ENCODE assay signal across 8 mouse cellular contexts in the genomic region with DNA sequence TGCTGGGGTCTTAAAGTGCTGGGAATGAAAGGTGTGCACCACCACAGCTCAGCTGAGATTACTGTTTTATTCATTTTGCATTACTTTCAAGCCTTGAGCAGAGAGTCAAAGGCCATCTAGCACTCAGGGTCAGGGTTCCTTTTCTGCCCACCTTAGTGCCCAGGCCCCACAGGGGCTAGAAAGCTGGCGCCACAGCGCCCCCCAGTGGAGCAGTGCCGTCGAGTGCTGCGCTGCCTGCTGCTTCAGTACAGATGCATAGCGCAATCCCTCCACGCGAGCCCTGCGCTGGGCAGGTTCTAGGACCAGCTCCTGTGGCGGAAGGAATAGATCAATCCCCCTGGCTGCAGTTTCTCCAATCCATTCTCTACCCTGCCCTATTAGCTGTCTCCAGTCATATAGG. TPM values are rescaled to one million over a fixed set of nuclear protein-coding genes. Genes with fewer than 3 reads are reported as not detected.
DNase-seq lines count a peak whose midpoint lies in the region; ATAC-seq and TF ChIP-seq lines count a peak whose summit lies in the region.

No protein-coding gene starts in this region.

- H3K36me3 ChIP-seq in embryonic facial prominence, embryonic 14.5 days (ENCODE audit: control insufficient read depth, insufficient read depth, low read length), result no peaks in the 10 kb centered on the region
- no peaks in the 10 kb centered on the region; the same call in 1 of the 2 replicates for H3K36me3 ChIP-seq in hindbrain, postnatal 0 days (ENCODE audit: insufficient read depth, low read length)
- H3K36me3 ChIP-seq in stomach, embryonic 15.5 days, result peaks cover 8% of the 10 kb centered on the region

- WGBS in embryonic facial prominence, embryonic 14.5 days, result 17% methylated on average over 8 of the region's 10 CpGs
- WGBS in hindbrain, postnatal 0 days, result 13% methylated on average over 10 of the region's 10 CpGs
- WGBS in stomach, embryonic 15.5 days, result 32% methylated on average over 10 of the region's 10 CpGs

- peaks cover 26% of the 10 kb centered on the region for H3K27me3 ChIP-seq in embryonic facial prominence, embryonic 14.5 days (replicated peaks; ENCODE audit: control insufficient read depth, insufficient read depth, low read length)
- H3K27me3 ChIP-seq in hindbrain, postnatal 0 days (ENCODE audit: insufficient read depth, low read length), result no peaks in the 10 kb centered on the region
- 0 out of 2 replicates have a peak, but pooled peaks cover 12% of the 10 kb centered on the region for H3K27me3 ChIP-seq in stomach, embryonic 15.5 days (replicated peaks)

- ATAC-seq in embryonic facial prominence, embryonic 14.5 days (ENCODE audit: low read depth), result no peak
- ATAC-seq in hindbrain, postnatal 0 days, result peak; percentile 38
- no peak for ATAC-seq in stomach, embryonic 15.5 days (ENCODE audit: insufficient read depth, low FRiP score, low read depth)

- no peak overlapping the region for H3K4me3 ChIP-seq in left cerebral cortex, adult 2 months
- peak overlapping the region; percentile 25 for H3K4me3 ChIP-seq in embryonic facial prominence, embryonic 14.5 days (ENCODE audit: low read depth, low read length)
- 0 out of 2 replicates have a peak overlapping the region, but pooled peaks have one; percentile 3 for H3K4me3 ChIP-seq in hindbrain, postnatal 0 days (ENCODE audit: low read length)
- H3K4me3 ChIP-seq in stomach, embryonic 15.5 days (replicated peaks), result no peak overlapping the region; the same call in 1 of the 2 replicates

- peak overlapping the region; percentile 47 for H3K4me2 ChIP-seq in embryonic facial prominence, embryonic 14.5 days (ENCODE audit: low read depth, low read length)
- peak overlapping the region; percentile 45 for H3K4me2 ChIP-seq in hindbrain, postnatal 0 days (ENCODE audit: low read depth, low read length)
- H3K4me2 ChIP-seq in stomach, embryonic 15.5 days, result peak overlapping the region; percentile 36

- no peak overlapping the region for H3K9ac ChIP-seq in embryonic facial prominence, embryonic 14.5 days (ENCODE audit: low read depth, low read length)
- H3K9ac ChIP-seq in hindbrain, postnatal 0 days (replicated peaks; ENCODE audit: low read length), result no peak overlapping the region
- H3K9ac ChIP-seq in stomach, embryonic 15.5 days, result no peak overlapping the region

- no peak overlapping the region for H3K27ac ChIP-seq in left cerebral cortex, adult 2 months
- no peak overlapping the region for H3K27ac ChIP-seq in embryonic facial prominence, embryonic 14.5 days (replicated peaks; ENCODE audit: low read depth, low read length)
- H3K27ac ChIP-seq in hindbrain, postnatal 0 days, result no peak overlapping the region
- H3K27ac ChIP-seq in stomach, embryonic 15.5 days, result no peak overlapping the region

- peak; percentile 64 for TF ChIP-seq CTCF in left cerebral cortex, adult 2 months (IDR thresholded peaks at IDR 0.05)
- peak; percentile 79 for TF ChIP-seq CTCF in hindbrain, postnatal 0 days (IDR thresholded peaks at IDR 0.05; ENCODE audit: low read depth)

- intact Hi-C loops in left cerebral cortex, adult 2 months (cut with DNase I), result loop anchor here (1.0 to 5.0 kb wide), 2 partner anchors 151 to 220 kb away; no protein-coding TSS in a partner anchor

- peak in 1 of 2 experiments; percentile 42 for DNase-seq in left cerebral cortex, adult 2 months (ENCODE audit: extremely low spot score in 1 of 2, low spot score in 2 of 2)
- DNase-seq in left cerebral cortex, adult 11 months (ENCODE audit: low spot score), result no peak
- peak; percentile 76 for DNase-seq in R1 (ENCODE audit: low read depth, low spot score)
- peak; percentile 56 for DNase-seq in embryonic facial prominence, embryonic 14.5 days (ENCODE audit: low spot score)
- DNase-seq in hindbrain, postnatal 0 days (ENCODE audit: low spot score), result peak; percentile 85
- peak; percentile 70 for DNase-seq in lung, postnatal 10 days
- no peak for DNase-seq in urinary bladder, postnatal 10 days (ENCODE audit: low spot score)

- H3K4me1 ChIP-seq in embryonic facial prominence, embryonic 14.5 days (ENCODE audit: control insufficient read depth, insufficient read depth, low read length), result no peaks in the 10 kb centered on the region
- no peaks in the 10 kb centered on the region for H3K4me1 ChIP-seq in hindbrain, postnatal 0 days (ENCODE audit: insufficient read depth, low read length)
- H3K4me1 ChIP-seq in stomach, embryonic 15.5 days, result peaks cover 7% of the 10 kb centered on the region; the same call in 1 of the 2 replicates

- no peaks in the 10 kb centered on the region for H3K9me3 ChIP-seq in embryonic facial prominence, embryonic 14.5 days (ENCODE audit: control insufficient read depth, low read length)
- H3K9me3 ChIP-seq in hindbrain, postnatal 0 days (ENCODE audit: low read length), result no peaks in the 10 kb centered on the region
- H3K9me3 ChIP-seq in stomach, embryonic 15.5 days, result no peaks in the 10 kb centered on the region

RNA-seq across cellular contexts. Expression of gene Nradd, which starts 6.9 kb away (rescaled TPM):
- total RNA-seq in left cerebral cortex, adult 2 months (2021), result 1 to 10 TPM; 2.7 to 3.6 TPM
- 21.2 and 30.4 TPM in 2 replicates for polyA plus RNA-seq in embryonic facial prominence, embryonic 14.5 days (2014; fragmentation: Nextera tagmentation; extraction: Ambion mirVana)
- 23.1 and 30.6 TPM in 2 replicates for total RNA-seq in hindbrain, postnatal 0 days (2014; rRNA removed)
- polyA plus RNA-seq in hindbrain, postnatal 0 days (2015; fragmentation: Nextera tagmentation; extraction: Ambion mirVana), result 18.7 and 19.3 TPM in 2 replicates
- polyA plus RNA-seq in stomach, embryonic 15.5 days (2015; fragmentation: Nextera tagmentation; extraction: Ambion mirVana), result 28.5 and 30.5 TPM in 2 replicates

RNA-seq across cellular contexts. Expression of gene Nbeal2, which starts 22.8 kb away (rescaled TPM):
- total RNA-seq in left cerebral cortex, adult 2 months (2021), result 10 to 100 TPM; 12.6 to 14.4 TPM
- polyA plus RNA-seq in embryonic facial prominence, embryonic 14.5 days (2014; fragmentation: Nextera tagmentation; extraction: Ambion mirVana), result 2.0 and 3.6 TPM in 2 replicates
- total RNA-seq in hindbrain, postnatal 0 days (2014; rRNA removed), result 9.0 and 11.5 TPM in 2 replicates
- 1.8 and 1.9 TPM in 2 replicates for polyA plus RNA-seq in hindbrain, postnatal 0 days (2015; fragmentation: Nextera tagmentation; extraction: Ambion mirVana)
- 6.2 and 6.9 TPM in 2 replicates for polyA plus RNA-seq in stomach, embryonic 15.5 days (2015; fragmentation: Nextera tagmentation; extraction: Ambion mirVana)

RNA-seq across cellular contexts. Expression of gene Ccdc12, which starts 25.1 kb away (rescaled TPM):
- 10 to 100 TPM; 56.2 to 56.9 TPM for total RNA-seq in left cerebral cortex, adult 2 months (2021)
- polyA plus RNA-seq in embryonic facial prominence, embryonic 14.5 days (2014; fragmentation: Nextera tagmentation; extraction: Ambion mirVana), result 104 and 107 TPM in 2 replicates
- 15.0 and 17.0 TPM in 2 replicates for total RNA-seq in hindbrain, postnatal 0 days (2014; rRNA removed)
- polyA plus RNA-seq in hindbrain, postnatal 0 days (2015; fragmentation: Nextera tagmentation; extraction: Ambion mirVana), result 108 and 113 TPM in 2 replicates
- 146 and 160 TPM in 2 replicates for polyA plus RNA-seq in stomach, embryonic 15.5 days (2015; fragmentation: Nextera tagmentation; extraction: Ambion mirVana)

Comparison
In these comparisons a context has a peak if more than half of its experiments do, and no peak if none do; other contexts are left out.
1. DNase-seq: peak in R1 (single experiment), embryonic facial prominence, embryonic 14.5 days (single experiment), hindbrain, postnatal 0 days (single experiment) and lung, postnatal 10 days (single experiment); none in left cerebral cortex, adult 11 months (single experiment) and urinary bladder, postnatal 10 days (single experiment).
2. H3K4me3 ChIP-seq: peak in embryonic facial prominence, embryonic 14.5 days (single experiment) and hindbrain, postnatal 0 days (single experiment); none in left cerebral cortex, adult 2 months (single experiment) and stomach, embryonic 15.5 days (single experiment).
3. Peak in every context shown above with its lines, with median percentiles within 50 percentile points of each other: H3K4me2 ChIP-seq.